Mouse (Mus musculus) hindlimb bud, embryonic 11.5 days (tissue): Measurements from ENCODE around the gene Rpe65.

Experiments used
- DNase-seq: peaks from one replicate; pipeline ENCODE4 v3.0.0-alpha.2; 2012; ENCODE audit warnings: low read depth, low spot score; ENCODE audit errors: extremely low spot score

Gene Rpe65

DNA sequence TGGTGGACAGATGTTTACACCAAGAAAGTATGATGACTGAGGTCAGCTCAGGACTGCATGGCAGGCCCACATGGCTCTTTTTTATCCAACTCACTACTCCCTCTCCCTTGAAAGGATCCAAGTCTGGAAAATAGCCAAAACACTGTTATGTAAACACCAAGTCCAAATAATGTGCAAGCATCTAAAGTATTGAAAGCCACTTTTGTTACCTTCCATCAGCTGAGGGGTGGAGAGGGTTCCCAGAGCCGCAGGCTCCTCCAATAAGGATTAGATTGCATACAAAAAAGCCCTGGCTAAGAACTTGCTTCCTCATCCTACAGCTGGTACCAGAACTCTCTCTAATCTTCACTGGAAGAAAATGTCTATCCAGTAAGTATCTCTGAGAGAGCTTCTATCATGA, at the start of gene Rpe65:
Gene Rpe65, plus strand, starts transcription at position 301 of the 400 bp plus-strand sequence.
- DNase-seq: no peak

DNA sequence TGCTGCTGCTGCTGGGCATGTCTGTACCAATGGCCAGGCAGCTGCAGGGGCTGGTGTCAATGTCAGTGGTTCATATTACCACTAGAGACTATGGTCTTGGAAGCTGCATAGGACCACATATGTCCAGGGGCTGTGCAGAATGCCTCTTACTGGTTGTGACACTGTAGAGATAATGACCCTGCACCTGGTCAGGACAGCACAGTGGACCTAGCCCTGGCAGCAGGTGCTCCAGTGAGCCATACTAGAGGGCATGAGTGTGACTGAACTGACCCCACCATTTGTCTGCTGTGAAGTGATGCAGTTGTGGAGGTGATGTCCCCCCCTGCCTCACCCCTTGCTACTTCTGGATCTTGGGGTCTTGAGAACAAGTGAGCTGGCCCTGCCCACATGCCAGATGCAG, 48.8 kb upstream of the Rpe65 start:
- DNase-seq: no peak

DNA sequence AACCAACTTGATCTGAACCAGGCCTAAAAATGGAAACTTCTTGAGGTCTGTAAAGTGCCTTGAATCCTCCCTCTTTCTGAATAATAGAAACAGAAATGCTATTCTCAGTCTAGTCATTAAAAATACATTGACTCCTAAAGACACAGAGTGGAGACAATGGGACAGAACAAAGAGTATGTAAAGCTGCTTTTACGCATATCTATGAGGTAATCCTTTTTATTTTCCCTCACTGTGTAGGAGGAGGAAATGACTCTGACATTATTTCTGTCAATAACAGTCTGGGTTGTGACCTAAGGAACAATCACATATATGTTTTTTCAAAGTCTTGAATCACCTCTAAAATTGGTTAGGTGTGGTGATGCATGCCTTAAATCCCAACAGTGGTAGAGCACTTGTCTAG, 16.0 kb downstream of the Rpe65 start:
- DNase-seq: no peak

DNA sequence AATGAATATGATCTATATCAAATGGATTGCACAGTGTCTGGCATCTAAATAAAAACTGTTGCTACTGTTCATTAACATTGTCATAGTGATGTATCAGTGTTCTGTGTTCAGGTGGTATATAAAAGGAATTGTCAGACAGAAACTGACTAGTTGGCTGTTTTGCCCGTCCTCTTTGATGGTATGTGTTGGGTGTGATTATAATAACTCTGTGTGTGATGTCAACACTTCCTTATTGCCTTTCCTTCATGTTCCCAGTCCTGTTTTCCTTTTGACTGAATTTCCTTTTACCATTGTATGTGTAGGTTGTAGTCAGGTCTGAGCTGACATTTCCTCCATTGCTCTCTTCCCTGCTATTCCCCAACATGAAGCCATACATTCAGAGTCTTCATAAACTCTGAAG, 22.1 kb downstream of the Rpe65 start:
- DNase-seq: no peak

DNA sequence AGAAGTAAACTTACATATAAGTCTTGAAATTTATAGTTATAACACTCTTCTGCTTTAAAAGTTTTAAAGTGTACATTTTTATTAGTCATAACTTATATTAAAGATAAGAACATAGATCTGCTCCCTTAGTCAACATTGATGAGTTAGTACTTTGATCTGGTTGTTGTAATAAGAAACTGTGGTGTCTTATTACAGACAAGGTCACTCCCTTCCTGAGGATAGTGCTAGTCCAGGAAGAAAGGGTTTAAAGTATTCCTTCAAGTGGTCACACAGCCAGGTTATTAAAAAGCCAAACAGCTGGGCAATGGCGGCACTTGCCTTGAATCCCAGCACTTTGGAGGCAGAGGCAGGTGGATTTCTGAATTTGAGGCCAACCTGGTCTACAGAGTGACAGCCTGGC, 25.0 kb downstream of the Rpe65 start:
- no peak for DNase-seq

DNA sequence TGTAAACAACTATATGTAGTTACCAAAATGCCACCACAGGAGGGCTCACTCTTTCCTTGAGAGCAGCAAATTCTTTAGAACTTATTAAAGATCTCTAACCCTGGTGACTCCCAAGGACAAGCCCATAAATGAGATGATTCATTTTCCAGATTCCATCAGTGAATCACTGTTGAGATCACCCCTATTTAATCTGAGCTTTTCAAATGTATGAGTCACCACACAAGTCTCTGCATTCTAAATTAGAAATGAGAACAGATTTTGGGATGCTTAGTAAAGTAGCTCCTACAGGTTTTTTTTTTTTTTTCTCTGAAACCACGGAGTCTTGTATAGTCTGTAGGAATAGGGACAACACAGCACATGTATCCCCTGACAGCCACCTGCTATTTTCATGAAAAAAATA, 61.8 kb downstream of the Rpe65 start:
- no peak for DNase-seq

DNA sequence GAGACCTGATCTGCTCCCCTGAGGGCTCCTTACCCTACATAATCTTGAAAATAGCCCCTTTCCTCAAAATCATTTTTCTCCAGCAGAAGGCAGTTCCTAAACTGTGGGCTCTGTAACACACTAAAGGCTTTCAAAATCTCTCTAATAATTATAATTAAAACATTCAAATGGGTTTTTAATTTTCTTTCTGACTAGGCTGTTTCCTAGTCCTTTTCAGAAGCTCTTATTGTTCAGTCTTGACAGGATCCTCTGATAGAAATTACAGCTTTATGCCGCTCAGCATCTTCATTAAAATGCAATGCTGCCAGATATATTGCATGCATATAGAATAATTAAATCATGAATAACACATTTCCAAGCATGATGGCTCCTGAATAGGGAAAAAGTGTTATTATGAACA, 64.4 kb downstream of the Rpe65 start:
- DNase-seq: no peak
